Mouse (Mus musculus) midbrain, embryonic 14.5 days (tissue): ENCODE results near the gene Trub2. TPM values are rescaled to one million over a fixed set of nuclear protein-coding genes. Genes with fewer than 3 reads are reported as not detected.

ENCODE experiments used
- polyA plus RNA-seq: library from polyadenylated mRNA; unstranded; fragments of >200 nt; fragmentation: Nextera tagmentation; extraction: Ambion mirVana; gene quantifications from 2 replicates; pipeline ENCODE4 v1.2.1, GENCODE M21; 2014

Gene Trub2
- polyA plus RNA-seq, 1 experiment from 2014 or later, result 28.8 TPM

Other genes with a start within 250 kb of the Trub2 start
- gene Rapgef1, start 168.8 kb downstream of the Trub2 start, polyA plus RNA-seq, result 23.2 and 25.3 TPM in 2 replicates
- not detected in 2 replicates for gene Gm13420, start 36.8 kb downstream of the Trub2 start, polyA plus RNA-seq
- not detected in 2 replicates for gene Gm13547, start 29.2 kb downstream of the Trub2 start, polyA plus RNA-seq
- gene Coq4, start 1.0 kb downstream of the Trub2 start, polyA plus RNA-seq, result 37.6 and 38.3 TPM in 2 replicates
- gene Slc27a4, start 14.1 kb upstream of the Trub2 start, polyA plus RNA-seq, result 36.1 and 40.0 TPM in 2 replicates
- gene Urm1, start 31.6 kb upstream of the Trub2 start, polyA plus RNA-seq, result 22.4 and 28.0 TPM in 2 replicates
- 10.9 and 13.2 TPM in 2 replicates for gene Cercam, start 80.7 kb upstream of the Trub2 start, polyA plus RNA-seq
- gene Odf2, start 100.7 kb upstream of the Trub2 start, polyA plus RNA-seq, result 47.1 and 60.3 TPM in 2 replicates
- 53.5 and 61.5 TPM in 2 replicates for gene Gle1, start 146.9 kb upstream of the Trub2 start, polyA plus RNA-seq
- 312 and 331 TPM in 2 replicates for gene Sptan1, start 177.1 kb upstream of the Trub2 start, polyA plus RNA-seq